1 mouse cellular context compared by ENCODE assay signal in the genomic region with DNA sequence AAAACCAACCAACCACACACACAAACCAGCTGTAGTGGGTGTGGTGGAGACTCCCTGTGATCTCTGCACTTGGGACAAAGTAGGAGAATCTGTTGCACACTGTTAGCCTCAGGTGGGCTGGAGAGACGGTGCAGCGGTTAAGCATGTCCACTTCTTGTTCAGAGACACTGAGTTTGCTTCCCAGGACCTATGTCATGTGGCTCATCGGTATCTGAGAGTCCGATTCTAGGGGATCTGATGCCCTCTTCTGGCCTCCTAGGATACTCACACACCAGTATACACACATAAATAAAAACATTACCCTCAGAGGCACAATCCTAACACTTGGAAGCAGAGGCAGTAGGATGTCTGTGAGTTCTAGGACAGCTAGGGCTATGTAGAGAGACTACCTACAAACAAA.
TF ChIP-seq lines count a peak whose summit lies in the region.

No protein-coding gene starts in this region.

TF ChIP-seq in CH12.LX, 34 proteins besides CTCF, POLR2A, EP300 and RAD21 (continued from another document):
- TF ChIP-seq NELFE (IDR thresholded peaks at IDR 0.05; ENCODE audit: low read depth, low read length) (no peak), TBP (conservative IDR thresholded peaks at IDR 0.05; ENCODE audit: low read depth, low read length) (no peak), MAFK (IDR thresholded peaks at IDR 0.05; ENCODE audit: insufficient replicate concordance, low read length) (no peak)
TF ChIP-seq in CH12.LX: peak in this region for 8.
